Mouse (Mus musculus) CH12.LX (cell line): ENCODE results near the gene Grin2a. TPM values are rescaled to one million over a fixed set of nuclear protein-coding genes. Genes with fewer than 3 reads are reported as not detected.

ENCODE experiments used
- DNase-seq: peaks from one replicate; pipeline ENCODE4 v3.0.0-alpha.2; 2013; ENCODE audit errors: extremely low read depth
- H3K27ac ChIP-seq: 2 replicates; pipeline ENCODE4 v1.5.1; 2012; ENCODE audit warnings: low read depth, mild to moderate bottlenecking, control low read depth, moderate library complexity; ENCODE audit not compliant: insufficient read depth
- H3K27me3 ChIP-seq: replicated peaks from 2 replicates; pipeline ENCODE3; 2012; ENCODE audit warnings: inconsistent platforms
- H3K36me3 ChIP-seq, 2 experiments: replicated peaks in 1 of 2; 2 replicates each; pipeline versions ENCODE3 to v1.6.1; 2012; ENCODE audit warnings: inconsistent platforms in 1 of 2, low read length in 1 of 2, mild to moderate bottlenecking in 1 of 2, mixed read lengths in 1 of 2, moderate library complexity in 1 of 2; ENCODE audit not compliant: control insufficient read depth in 1 of 2, insufficient read depth in 1 of 2
- H3K4me1 ChIP-seq, 2 experiments: 2 replicates each; pipeline ENCODE4 v1.6.1; 2012; ENCODE audit warnings: inconsistent platforms in 1 of 2, moderate library complexity in 1 of 2; ENCODE audit not compliant: insufficient read depth in 2 of 2, control insufficient read depth in 1 of 2
- H3K4me2 ChIP-seq: 2 replicates; pipeline ENCODE4 v1.6.1; 2012; ENCODE audit warnings: low read depth, mild to moderate bottlenecking, control low read depth; ENCODE audit not compliant: poor library complexity, insufficient read depth, severe bottlenecking
- H3K4me3 ChIP-seq, 3 experiments: fragments of 150-350 bp in 1 of 3; sonication (generic) in 1 of 3; replicated peaks in 1 of 3; 2 replicates each; pipeline versions ENCODE3 to v1.5.1; 2011 to 2012; ENCODE audit warnings: low read depth in 2 of 3, low read length in 2 of 3, mild to moderate bottlenecking in 2 of 3, moderate library complexity in 2 of 3, control low read depth in 1 of 3, improper control_type of control experiment in 1 of 3, inconsistent platforms in 1 of 3, mixed read lengths in 1 of 3; ENCODE audit not compliant: poor library complexity in 1 of 3
- H3K79me2 ChIP-seq: replicated peaks from 2 replicates; pipeline ENCODE4 v1.6.1; 2012; ENCODE audit warnings: mild to moderate bottlenecking, moderate library complexity; ENCODE audit not compliant: control insufficient read depth, poor library complexity, insufficient read depth, severe bottlenecking; ENCODE audit errors: extremely low read depth
- H3K9ac ChIP-seq: 2 replicates; pipeline ENCODE4 v1.6.1; 2012; ENCODE audit warnings: low read depth, mild to moderate bottlenecking, control low read depth, moderate library complexity; ENCODE audit not compliant: insufficient read depth
- H3K9me3 ChIP-seq: replicated peaks from 2 replicates; pipeline ENCODE3; 2012; ENCODE audit warnings: low read length, inconsistent platforms, mixed read lengths
- CHD1 ChIP-seq: IDR thresholded peaks from 2 replicates; pipeline ENCODE4 v1.6.1; 2012; ENCODE audit warnings: low read depth, low read length, improper control_type of control experiment, inconsistent platforms
- CTCF ChIP-seq, 2 experiments: IDR thresholded peaks in 1 of 2; conservative IDR thresholded peaks in 1 of 2; 2 replicates each; pipeline ENCODE4 v1.5.1; 2011 to 2012; ENCODE audit warnings: low read depth in 2 of 2, low read length in 2 of 2, improper control_type of control experiment in 1 of 2, inconsistent platforms in 1 of 2, mild to moderate bottlenecking in 1 of 2, moderate library complexity in 1 of 2
- ELF1 ChIP-seq: IDR thresholded peaks from 2 replicates; pipeline ENCODE4 v1.6.1; 2014; ENCODE audit warnings: low read depth, mild to moderate bottlenecking, inconsistent platforms, low read length, improper control_type of control experiment
- ETS1 ChIP-seq: conservative IDR thresholded peaks from 2 replicates; pipeline ENCODE4 v1.6.1; 2012; ENCODE audit warnings: low read depth, mild to moderate bottlenecking, inconsistent platforms, low read length, improper control_type of control experiment, moderate library complexity
- GABPA ChIP-seq: IDR thresholded peaks from 2 replicates; pipeline ENCODE4 v1.6.1; 2012; ENCODE audit warnings: low read depth, low read length, improper control_type of control experiment, inconsistent platforms; ENCODE audit not compliant: insufficient replicate concordance
- IRF4 ChIP-seq: IDR thresholded peaks from 2 replicates; pipeline ENCODE4 v1.6.1; 2014; ENCODE audit warnings: low read depth, mild to moderate bottlenecking, inconsistent platforms, low read length, improper control_type of control experiment
- JUND ChIP-seq: conservative IDR thresholded peaks from 2 replicates; pipeline ENCODE4 v1.6.1; 2011; ENCODE audit warnings: low read depth, low read length, improper control_type of control experiment
- KAT2A ChIP-seq: IDR thresholded peaks from 2 replicates; pipeline ENCODE4 v1.6.1; 2012; ENCODE audit warnings: low read length, improper control_type of control experiment, inconsistent platforms; ENCODE audit not compliant: insufficient replicate concordance
- MAZ ChIP-seq: IDR thresholded peaks from 2 replicates; pipeline ENCODE4 v1.6.1; 2012; ENCODE audit warnings: low read depth, mild to moderate bottlenecking, inconsistent platforms, low read length, improper control_type of control experiment, moderate library complexity
- PAX5 ChIP-seq: IDR thresholded peaks from 2 replicates; pipeline ENCODE4 v1.6.1; 2012; ENCODE audit warnings: low read length, inconsistent platforms, mixed read lengths
- POLR2AphosphoS2 ChIP-seq: IDR thresholded peaks from 2 replicates; pipeline ENCODE4 v1.6.1; 2011; ENCODE audit warnings: low read depth, low read length, improper control_type of control experiment
- RAD21 ChIP-seq: IDR thresholded peaks from 2 replicates; pipeline ENCODE4 v1.6.1; 2011; ENCODE audit warnings: low read depth, mild to moderate bottlenecking, low read length, improper control_type of control experiment, moderate library complexity
- SMC3 ChIP-seq: IDR thresholded peaks from 2 replicates; pipeline ENCODE4 v1.6.1; 2011; ENCODE audit warnings: low read depth, low read length, improper control_type of control experiment
- TBP ChIP-seq: conservative IDR thresholded peaks from 2 replicates; pipeline ENCODE4 v1.6.1; 2011; ENCODE audit warnings: low read depth, low read length, improper control_type of control experiment
- TCF12 ChIP-seq: IDR thresholded peaks from 2 replicates; pipeline ENCODE4 v1.6.1; 2014; ENCODE audit warnings: low read depth, mild to moderate bottlenecking, inconsistent platforms, low read length, improper control_type of control experiment
- UBTF ChIP-seq: IDR thresholded peaks from 2 replicates; pipeline ENCODE4 v1.6.1; 2012; ENCODE audit warnings: low read depth, mild to moderate bottlenecking, inconsistent platforms, low read length, improper control_type of control experiment, moderate library complexity
- USF1 ChIP-seq: IDR thresholded peaks from 2 replicates; pipeline ENCODE4 v1.6.1; 2014; ENCODE audit warnings: low read depth, mild to moderate bottlenecking, inconsistent platforms, low read length, improper control_type of control experiment
- USF2 ChIP-seq: conservative IDR thresholded peaks from 2 replicates; pipeline ENCODE4 v1.6.1; 2011; ENCODE audit warnings: low read depth, low read length, improper control_type of control experiment
- ZC3H11A ChIP-seq: IDR thresholded peaks from 2 replicates; pipeline ENCODE4 v1.6.1; 2012; ENCODE audit warnings: low read depth, mild to moderate bottlenecking, inconsistent platforms, low read length, improper control_type of control experiment
- ZKSCAN1 ChIP-seq: IDR thresholded peaks from 2 replicates; pipeline ENCODE4 v1.6.1; 2012; ENCODE audit warnings: low read depth, inconsistent platforms, low read length, improper control_type of control experiment, borderline replicate concordance
- ZNF384 ChIP-seq: IDR thresholded peaks from 2 replicates; pipeline ENCODE4 v1.6.1; 2012; ENCODE audit warnings: low read depth, low read length, improper control_type of control experiment, inconsistent platforms
- dilution Hi-C: fragments of 300-500 bp; cut with MboI; formaldehyde crosslinking; loops from 2 replicates; pipeline ENCODE4 v1.14.3; 2020; ENCODE audit warnings: low sequenced_read_pairs; ENCODE audit not compliant: extremely low pct_unique_long_range_greater_than_20kb, extremely low pct_ligation_motif_present
- in situ Hi-C: fragments of 300-500 bp; cut with MboI; formaldehyde crosslinking; loops from 3 replicates; pipeline ENCODE4 v1.14.3; 2019; ENCODE audit warnings: low sequenced_read_pairs, low pct_ligation_motif_present, low pct_unique_long_range_greater_than_20kb, mixed read lengths
- polyA plus RNA-seq: library from polyadenylated mRNA; unstranded; fragments of >175 nt; gene quantifications from 2 replicates; pipeline ENCODE4 v1.2.1, GENCODE M21; 2012; ENCODE audit warnings: low read depth; ENCODE audit not compliant: insufficient read length
- total RNA-seq, 2 experiments: library from RNA; depleted of rRNA; stranded (reverse); fragments of 300-350 nt in 1 of 2; fragments of >200 nt in 1 of 2; gene quantifications; 2 replicates each; pipeline ENCODE4 v1.2.3; 2012 to 2014

The Grin2a gene
- total and polyA plus RNA-seq, 3 experiments = not detected

GRCm38 (mm10) chr16:10009743-10010142 is 14.4 kb upstream of the Grin2a start:
- DNase-seq = peak; percentile 30
- H3K9ac ChIP-seq = no peak overlapping the region
- peaks cover 9% of the 10 kb centered on the region for H3K9me3 ChIP-seq
- TF ChIP-seq ELF1 = no peak
- peak; percentile 11 for TF ChIP-seq RAD21
- TF ChIP-seq TBP = no peak
- TF ChIP-seq CTCF (conservative IDR thresholded peaks at IDR 0.05 in 1 of 2, IDR thresholded peaks at IDR 0.05 in 1 of 2; ENCODE audit: low read depth in 2 of 2, low read length in 2 of 2) = peak; percentile 61 to 69; a peak in 3 of 4 replicates
- H3K4me3 ChIP-seq = no peak overlapping the region
- no peaks in the 10 kb centered on the region for H3K4me1 ChIP-seq
- H3K27ac ChIP-seq = no peak overlapping the region
- H3K36me3 ChIP-seq = no peaks in the 10 kb centered on the region
- no peak overlapping the region for H3K4me2 ChIP-seq
- dilution Hi-C loops (no loop called here), in situ Hi-C loops (no loop called here)
- H3K79me2 ChIP-seq = no peaks in the 10 kb centered on the region
- peaks cover 16% of the 10 kb centered on the region for H3K27me3 ChIP-seq

- no peaks in the 10 kb centered on the region for H3K36me3 ChIP-seq
- no peak for TF ChIP-seq TBP
- TF ChIP-seq GABPA = no peak
- TF ChIP-seq ETS1 = no peak
- TF ChIP-seq UBTF = no peak
- no peak for TF ChIP-seq CHD1
- TF ChIP-seq MAZ = no peak
- no peak for TF ChIP-seq ZKSCAN1
- no peak for TF ChIP-seq USF2
- TF ChIP-seq USF1 = no peak
- TF ChIP-seq CTCF (conservative IDR thresholded peaks at IDR 0.05 in 1 of 2, IDR thresholded peaks at IDR 0.05 in 1 of 2; ENCODE audit: low read depth in 2 of 2, low read length in 2 of 2) = no peak
- no peak for TF ChIP-seq POLR2AphosphoS2
- H3K79me2 ChIP-seq = no peaks in the 10 kb centered on the region
- no peak overlapping the region for H3K4me2 ChIP-seq
- no peak overlapping the region for H3K27ac ChIP-seq
- in situ Hi-C loops = no loop called here
- no peak overlapping the region for H3K4me3 ChIP-seq
- dilution Hi-C loops = no loop called here
- H3K9me3 ChIP-seq = peaks cover 4% of the 10 kb centered on the region
- no peaks in the 10 kb centered on the region for H3K4me1 ChIP-seq
- no peak overlapping the region for H3K9ac ChIP-seq
- no peak for DNase-seq
- H3K27me3 ChIP-seq = peaks cover 38% of the 10 kb centered on the region
Observed at GRCm38 (mm10) chr16:10005606-10006005, 10.2 kb upstream of the Grin2a start.

- Histone ChIP-seq H3K4me2 (no peak overlapping the region), H3K36me3 (no peaks in the 10 kb centered on the region), H3K27me3 (peaks cover 42% of the 10 kb centered on the region), H3K79me2 (no peaks in the 10 kb centered on the region), H3K27ac (no peak overlapping the region), H3K4me1 (no peaks in the 10 kb centered on the region), H3K4me3 (no peak overlapping the region), H3K9ac (no peak overlapping the region), H3K9me3 (peaks cover 4% of the 10 kb centered on the region)
- no peak for DNase-seq
- in situ Hi-C loops = no loop called here
- dilution Hi-C loops = no loop called here
- no peak for TF ChIP-seq IRF4
- no peak for TF ChIP-seq KAT2A
- no peak for TF ChIP-seq SMC3
- no peak for TF ChIP-seq ZC3H11A
- TF ChIP-seq ZNF384 = no peak
- TF ChIP-seq ELF1 = no peak
- TF ChIP-seq TCF12 = no peak
- no peak for TF ChIP-seq TBP
- TF ChIP-seq PAX5 = no peak
- TF ChIP-seq USF2 = no peak
- TF ChIP-seq JUND = no peak
Observed at GRCm38 (mm10) chr16:10004096-10004495, 8.7 kb upstream of the Grin2a start.
